Mouse (Mus musculus): ENCODE results near the gene Gm49394.

The Gm49394 gene

GRCm38 (mm10) chr7:142659181-142659681 is 10.5 kb downstream of the Gm49394 start:
- in situ Hi-C loops (cut with MboI, MseI): no loop called here

- in situ Hi-C loops (cut with MboI, MseI): no loop called here
Measured at GRCm38 (mm10) chr7:142658681-142659180, 11.0 kb downstream of the Gm49394 start.

- in situ Hi-C loops (cut with MboI, MseI): no loop called here
Measured at GRCm38 (mm10) chr7:142657821-142658614, 11.7 kb downstream of the Gm49394 start.

- in situ Hi-C loops (cut with MboI, MseI): no loop called here
Measured at GRCm38 (mm10) chr7:142657341-142657791, 12.4 kb downstream of the Gm49394 start.

- in situ Hi-C loops (cut with MboI, MseI): no loop called here
Measured at GRCm38 (mm10) chr7:142656055-142656454, 13.7 kb downstream of the Gm49394 start.

- in situ Hi-C loops (cut with MboI, MseI): no loop called here
Measured at GRCm38 (mm10) chr7:142655633-142656032, 14.1 kb downstream of the Gm49394 start.

GRCm38 (mm10) chr7:142653726-142654125 is 16.0 kb downstream of the Gm49394 start:
- in situ Hi-C loops (cut with MboI, MseI): no loop called here

GRCm38 (mm10) chr7:142646676-142647075 is 23.1 kb downstream of the Gm49394 start:
- in situ Hi-C loops (cut with MboI, MseI): no loop called here

- in situ Hi-C loops (cut with MboI, MseI): no loop called here
Measured at GRCm38 (mm10) chr7:142645045-142645444, 24.7 kb downstream of the Gm49394 start.

GRCm38 (mm10) chr7:142636178-142636577 is 33.6 kb downstream of the Gm49394 start:
- in situ Hi-C loops (cut with MboI, MseI): no loop called here

GRCm38 (mm10) chr7:142630691-142631090 is 39.1 kb downstream of the Gm49394 start:
- in situ Hi-C loops (cut with MboI, MseI): no loop called here

- in situ Hi-C loops (cut with MboI, MseI): no loop called here
Measured at GRCm38 (mm10) chr7:142629806-142630205, 39.9 kb downstream of the Gm49394 start.

- in situ Hi-C loops (cut with MboI, MseI): no loop called here
Measured at GRCm38 (mm10) chr7:142622180-142622579, 47.6 kb downstream of the Gm49394 start.

- in situ Hi-C loops (cut with MboI, MseI): no loop called here
Measured at GRCm38 (mm10) chr7:142613077-142613476, 56.7 kb downstream of the Gm49394 start.

GRCm38 (mm10) chr7:142610627-142611406 is 58.9 kb downstream of the Gm49394 start:
- in situ Hi-C loops (cut with MboI, MseI): no loop called here

GRCm38 (mm10) chr7:142600921-142601320 is 68.8 kb downstream of the Gm49394 start:
- in situ Hi-C loops (cut with MboI, MseI): no loop called here
